Mouse (Mus musculus): Measurements from ENCODE around the gene Abca7.

Abca7 gene

DNA sequence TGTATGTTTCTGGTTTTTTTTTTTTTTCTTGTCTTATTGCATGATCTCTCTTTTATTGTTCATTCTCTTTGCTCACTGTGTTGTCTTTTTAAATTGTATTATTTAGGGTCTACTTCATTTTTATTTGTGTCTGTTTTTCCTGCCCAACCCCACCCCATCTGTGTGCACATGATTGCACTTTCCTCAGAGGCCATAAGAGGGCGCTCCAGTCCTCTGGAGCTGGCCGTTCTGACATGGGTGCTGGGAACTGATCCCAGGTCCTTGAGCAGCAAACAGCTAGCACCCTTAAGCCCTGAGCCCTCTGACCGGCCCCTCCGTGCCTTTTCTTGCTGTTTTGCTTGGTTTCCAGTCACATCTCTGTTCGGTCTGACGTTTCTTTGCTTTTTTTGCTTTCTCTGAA is 4.7 kb upstream of the Abca7 start:
- no peak for DNase-seq (ENCODE audit: extremely low read depth, low read depth)

- DNase-seq (ENCODE audit: extremely low read depth, low read depth) = no peak
Observed at GRCm38 (mm10) chr10:79994397-79995115, 1.7 kb upstream of the Abca7 start.

GRCm38 (mm10) chr10:79995636-79996035 is 658 bp upstream of the Abca7 start:
- DNase-seq (ENCODE audit: extremely low read depth, low read depth) = no peak

- peak; percentile 80 for DNase-seq (ENCODE audit: extremely low read depth, low read depth)
Observed at GRCm38 (mm10) chr10:79997034-79997760, 903 bp downstream of the Abca7 start.

GRCm38 (mm10) chr10:79997819-79998218 is 1.5 kb downstream of the Abca7 start:
- no peak for DNase-seq (ENCODE audit: extremely low read depth, low read depth)

DNA sequence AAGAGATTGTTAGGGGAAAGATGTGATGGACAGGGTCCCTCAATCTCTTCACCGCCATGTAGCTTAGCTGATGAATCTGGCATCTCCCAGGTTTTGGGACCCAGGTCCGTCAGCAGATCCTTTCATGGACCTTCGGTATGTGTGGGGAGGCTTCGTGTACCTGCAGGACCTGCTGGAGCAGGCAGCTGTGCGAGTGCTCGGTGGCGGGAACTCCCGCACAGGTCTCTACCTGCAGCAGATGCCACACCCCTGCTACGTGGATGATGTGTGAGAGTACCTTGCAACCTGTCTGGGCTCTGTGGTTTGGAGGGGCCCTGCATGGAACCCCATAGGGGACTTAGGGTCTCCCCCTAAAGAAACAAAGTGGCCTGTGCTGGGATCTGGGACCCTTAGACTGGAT is 5.7 kb downstream of the Abca7 start:
- no peak for DNase-seq (ENCODE audit: extremely low read depth, low read depth)

- DNase-seq (ENCODE audit: extremely low read depth, low read depth) = no peak
Observed at GRCm38 (mm10) chr10:80002829-80003228, 6.5 kb downstream of the Abca7 start.

DNA sequence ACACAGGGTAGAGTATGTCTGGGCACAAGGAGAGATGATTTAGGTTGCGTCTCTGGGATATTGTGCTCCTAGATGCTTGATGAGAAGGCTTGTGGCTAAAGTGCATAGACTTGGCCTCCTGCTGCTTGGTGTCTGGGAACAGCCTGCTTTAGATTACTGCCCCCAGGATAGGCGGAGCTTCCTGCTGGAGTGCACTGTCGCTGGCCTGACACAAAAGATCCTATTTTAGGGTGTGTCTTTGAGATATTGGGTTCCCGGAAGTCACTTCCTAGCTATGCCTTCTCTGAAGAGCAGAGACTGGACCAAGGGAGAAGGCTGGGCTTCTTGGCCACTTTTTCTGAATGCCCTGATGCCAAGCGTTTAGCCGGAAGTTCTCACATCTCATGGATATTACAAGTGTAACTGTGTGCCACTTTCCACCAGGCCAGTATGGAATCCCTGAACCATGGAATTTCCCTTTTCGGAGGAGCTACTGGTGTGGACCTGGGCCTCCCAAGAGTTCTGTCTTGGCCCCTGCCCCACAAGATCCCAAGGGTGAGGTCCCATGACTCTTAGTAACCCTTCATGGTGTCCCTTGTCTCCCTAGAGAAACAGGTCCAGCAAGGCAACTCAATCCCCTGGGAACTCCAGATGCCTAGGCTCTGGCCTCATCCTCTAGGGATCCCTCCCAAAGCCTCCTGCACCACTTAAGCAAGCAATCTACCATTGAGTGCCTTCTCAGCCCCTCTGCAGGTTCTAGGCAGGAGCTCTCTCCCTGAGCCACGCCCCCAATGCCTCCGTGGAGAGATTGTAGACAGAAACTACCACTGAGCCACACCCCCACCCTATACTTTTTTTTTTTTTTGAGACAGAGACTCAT is 7.3 kb downstream of the Abca7 start:
- peak; percentile 78 for DNase-seq (ENCODE audit: extremely low read depth, low read depth)

GRCm38 (mm10) chr10:80004233-80004705 is 8.0 kb downstream of the Abca7 start:
- no peak for DNase-seq (ENCODE audit: extremely low read depth, low read depth)

DNA sequence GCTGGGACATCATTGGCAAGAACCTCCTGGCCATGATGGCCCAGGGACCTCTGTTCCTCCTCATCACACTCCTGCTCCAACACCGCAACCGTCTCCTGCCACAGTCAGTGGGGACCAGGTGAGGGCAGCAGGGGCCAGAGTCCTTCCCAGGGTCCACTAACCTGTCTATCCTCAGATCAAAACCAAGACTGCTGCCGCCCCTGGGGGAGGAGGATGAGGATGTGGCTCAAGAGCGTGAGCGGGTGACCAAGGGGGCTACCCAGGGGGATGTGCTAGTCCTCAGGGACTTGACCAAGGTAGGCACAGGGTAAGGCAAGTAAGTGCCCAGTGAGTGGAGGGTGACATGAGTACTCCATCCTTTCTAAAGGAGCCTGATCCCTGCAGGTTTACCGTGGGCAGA is 15.4 kb downstream of the Abca7 start:
- no peak for DNase-seq (ENCODE audit: extremely low read depth, low read depth)

DNA sequence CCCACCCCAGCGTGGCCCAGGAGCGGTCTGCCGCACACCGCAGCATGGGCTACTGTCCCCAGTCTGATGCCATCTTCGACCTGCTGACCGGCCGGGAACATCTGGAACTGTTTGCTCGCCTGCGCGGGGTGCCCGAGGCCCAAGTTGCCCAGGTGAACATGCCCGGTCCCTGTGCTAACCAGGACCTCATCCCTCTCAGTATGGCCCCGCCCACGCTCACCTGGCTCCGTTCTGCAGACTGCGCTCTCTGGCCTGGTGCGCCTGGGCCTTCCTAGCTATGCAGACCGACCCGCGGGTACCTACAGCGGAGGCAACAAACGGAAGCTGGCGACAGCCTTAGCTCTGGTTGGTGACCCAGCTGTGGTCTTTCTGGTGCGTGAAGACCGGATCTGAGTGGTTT is 17.3 kb downstream of the Abca7 start:
- DNase-seq (ENCODE audit: extremely low read depth, low read depth) = no peak

GRCm38 (mm10) chr10:80014484-80015290 is 18.4 kb downstream of the Abca7 start:
- no peak for DNase-seq (ENCODE audit: extremely low read depth, low read depth)

DNA sequence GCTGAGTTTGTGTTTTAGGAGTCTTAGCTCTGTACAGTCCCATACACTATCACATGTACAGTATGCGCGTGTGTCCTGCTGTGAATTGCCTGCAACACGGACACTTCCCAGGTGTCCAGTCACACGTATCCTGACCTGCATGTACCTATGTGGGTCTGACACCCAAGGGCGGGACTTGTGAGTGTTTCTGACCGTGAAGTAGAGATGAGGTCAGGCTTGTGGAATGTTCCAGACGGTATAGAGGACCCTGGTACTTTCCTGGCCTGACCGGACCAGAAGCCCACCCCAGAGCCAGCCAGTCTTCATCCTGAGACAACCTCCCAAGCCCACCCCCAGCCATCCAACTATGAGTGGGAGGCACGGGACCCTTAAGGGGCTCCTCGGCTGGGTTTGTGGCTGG is 19.3 kb downstream of the Abca7 start:
- no peak for DNase-seq (ENCODE audit: extremely low read depth, low read depth)

- DNase-seq (ENCODE audit: extremely low read depth, low read depth) = peak; percentile 84
Observed at GRCm38 (mm10) chr10:80016511-80016910, 20.2 kb downstream of the Abca7 start, which contains the start of gene Arhgap45. Gene Arhgap45, plus strand, starts transcription at chr10:80016653.

DNA sequence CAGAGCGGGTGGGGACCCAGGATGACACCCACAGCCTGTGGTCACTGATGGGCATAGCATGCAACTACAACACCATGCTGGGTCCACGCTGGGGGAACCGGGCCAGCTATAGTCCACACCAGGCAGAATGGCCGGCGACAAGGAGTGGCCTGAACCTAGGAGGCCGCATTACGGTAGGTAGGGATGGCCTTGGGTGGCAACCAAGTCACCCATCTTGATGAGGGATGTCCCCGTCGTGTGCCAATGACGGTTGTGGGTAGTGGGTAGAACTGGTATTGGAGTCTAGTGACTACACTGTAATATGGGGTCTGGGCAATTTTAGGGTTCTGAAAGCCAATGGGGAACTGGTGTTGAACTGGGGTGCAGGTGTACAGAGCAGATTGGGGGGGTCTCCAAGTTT is 20.6 kb downstream of the Abca7 start:
- no peak for DNase-seq (ENCODE audit: extremely low read depth, low read depth)

GRCm38 (mm10) chr10:80017361-80017760 is 21.1 kb downstream of the Abca7 start:
- no peak for DNase-seq (ENCODE audit: extremely low read depth, low read depth)

DNA sequence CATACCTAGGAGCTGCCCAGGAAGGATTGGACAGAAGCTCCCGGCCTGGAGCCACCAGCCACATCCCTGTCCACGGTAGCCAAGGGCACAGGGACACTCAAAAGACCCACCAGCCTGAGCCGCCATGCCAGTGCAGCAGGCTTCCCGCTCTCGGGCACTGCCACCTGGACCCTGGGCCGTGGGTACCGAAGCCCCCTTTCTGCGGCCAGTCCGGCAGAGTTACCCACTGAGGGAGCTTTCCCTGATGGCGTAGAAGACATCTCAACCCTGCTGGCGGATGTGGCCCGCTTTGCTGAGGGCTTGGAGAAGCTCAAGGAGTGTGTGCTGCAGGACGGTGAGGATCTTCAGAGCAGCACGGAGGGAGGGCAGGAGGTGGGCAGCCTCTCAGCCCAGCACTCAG is 21.5 kb downstream of the Abca7 start:
- DNase-seq (ENCODE audit: extremely low read depth, low read depth) = no peak

DNA sequence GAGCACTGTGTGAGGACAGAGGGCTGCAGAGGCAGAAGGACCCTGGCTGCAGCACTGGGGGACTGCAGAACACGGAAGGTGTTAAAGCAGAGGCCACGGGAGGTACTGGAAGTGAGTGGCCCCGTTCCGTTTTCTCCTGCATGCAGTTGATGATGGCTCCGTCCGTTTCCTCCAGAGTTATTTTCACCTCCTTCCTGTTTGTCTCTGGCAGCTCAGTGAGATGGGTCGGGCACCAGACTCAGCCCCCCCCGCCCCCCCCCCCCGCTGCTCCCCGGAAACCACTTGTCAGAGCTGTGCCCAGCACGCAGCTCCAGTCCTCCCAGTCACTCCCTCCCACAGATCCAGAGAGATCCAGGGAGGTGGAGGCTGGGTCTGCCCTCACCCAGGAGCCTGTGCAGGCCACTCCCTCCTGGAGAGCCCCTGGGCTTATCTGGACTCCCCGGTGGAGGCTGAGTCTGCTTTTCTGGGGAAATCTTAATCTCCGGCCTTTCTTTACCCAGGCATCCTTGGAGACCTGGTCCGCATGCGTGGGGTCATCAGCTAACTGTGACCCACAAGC is 22.5 kb downstream of the Abca7 start:
- DNase-seq (ENCODE audit: extremely low read depth, low read depth) = no peak

- no peak for DNase-seq (ENCODE audit: extremely low read depth, low read depth)
Observed at GRCm38 (mm10) chr10:80019471-80020131, 23.3 kb downstream of the Abca7 start.

DNA sequence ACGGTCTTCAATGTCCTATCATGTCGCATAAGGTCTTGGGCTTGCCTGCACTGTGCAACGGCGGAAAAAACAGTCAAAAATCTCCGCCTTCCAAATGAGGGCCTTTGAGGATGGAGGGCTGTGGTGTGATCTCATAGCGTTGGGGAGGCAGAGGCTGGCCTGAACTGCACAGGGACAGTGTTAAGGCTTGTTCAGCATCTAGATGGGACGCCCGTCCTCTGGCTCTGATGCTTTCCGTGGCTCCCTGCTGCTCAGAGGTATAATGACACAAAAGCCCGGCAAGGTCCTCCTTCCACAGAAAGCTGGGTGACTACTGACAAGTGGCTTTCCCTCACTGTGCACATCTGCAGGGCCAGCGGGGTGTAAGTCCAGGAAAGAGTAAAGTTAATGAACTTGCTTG is 23.9 kb downstream of the Abca7 start:
- no peak for DNase-seq (ENCODE audit: extremely low read depth, low read depth)

Measured in MEL-GATA-1-ER (cell line).